Mouse (Mus musculus) frontal cortex, postnatal 25 days (tissue): Measurements from ENCODE around the gene Map3k11.

ENCODE experiments used
- DNase-seq, 2 experiments: peaks; one replicate each; pipeline ENCODE4 v3.0.0; 2022; ENCODE audit warnings: low spot score in 2 of 2

Gene Map3k11

DNA sequence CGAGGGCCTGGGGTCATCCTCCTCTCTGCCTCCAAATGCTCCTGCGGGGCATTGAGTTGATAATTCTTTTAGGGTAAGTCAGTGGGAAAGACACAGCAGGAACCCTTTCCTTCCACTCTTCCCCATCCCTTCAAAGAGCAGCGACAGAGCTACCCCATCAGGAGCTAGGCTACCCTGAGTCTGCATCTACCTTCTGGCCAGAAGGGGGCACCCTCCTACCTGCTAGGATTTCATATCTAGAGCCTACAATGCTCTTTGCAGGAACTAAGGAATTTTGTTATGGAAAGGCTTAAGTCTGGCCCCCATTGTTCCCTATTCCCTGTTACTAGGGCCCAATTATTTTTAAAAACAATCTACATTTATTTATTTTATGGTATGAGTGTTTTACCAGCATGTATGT, 22.7 kb downstream of the Map3k11 start:
- peak in 1 of 2 experiments; percentile 66 for DNase-seq

- DNase-seq, result no peak
These were observed 23.4 kb downstream of the Map3k11 start for GRCm38 (mm10) chr19:5711907-5712460.

- DNase-seq, result no peak
These were observed 24.7 kb downstream of the Map3k11 start for GRCm38 (mm10) chr19:5713255-5713654.

GRCm38 (mm10) chr19:5713730-5714129, 25.2 kb downstream of the Map3k11 start:
- DNase-seq, result no peak

- DNase-seq, result peak in 1 of 2 experiments; percentile 41
These were observed 27.5 kb downstream of the Map3k11 start for GRCm38 (mm10) chr19:5715793-5716688.

DNA sequence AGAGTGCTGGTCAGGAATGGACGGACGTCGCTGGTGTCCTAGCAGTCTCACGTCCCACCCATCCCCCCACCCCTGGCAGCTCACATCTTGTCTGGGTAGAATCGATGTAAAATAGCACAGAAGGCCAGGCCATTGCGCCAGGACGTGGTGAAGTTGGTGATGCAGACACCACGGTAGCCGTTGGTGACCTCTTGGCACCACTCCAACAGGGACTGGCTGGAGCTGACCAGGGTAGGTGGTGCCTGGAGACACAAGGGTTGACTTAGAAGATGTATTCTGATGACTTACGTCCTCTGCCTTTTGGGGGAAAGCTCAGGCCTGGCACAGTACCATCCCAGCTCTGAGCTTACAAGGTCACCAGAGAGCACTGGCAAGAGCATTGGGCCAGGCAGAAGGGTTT, 28.4 kb downstream of the Map3k11 start:
- no peak for DNase-seq

- no peak for DNase-seq
These were observed 32.7 kb downstream of the Map3k11 start for GRCm38 (mm10) chr19:5721233-5721632.

- DNase-seq, result no peak
These were observed 34.4 kb downstream of the Map3k11 start for GRCm38 (mm10) chr19:5722848-5723425.

DNA sequence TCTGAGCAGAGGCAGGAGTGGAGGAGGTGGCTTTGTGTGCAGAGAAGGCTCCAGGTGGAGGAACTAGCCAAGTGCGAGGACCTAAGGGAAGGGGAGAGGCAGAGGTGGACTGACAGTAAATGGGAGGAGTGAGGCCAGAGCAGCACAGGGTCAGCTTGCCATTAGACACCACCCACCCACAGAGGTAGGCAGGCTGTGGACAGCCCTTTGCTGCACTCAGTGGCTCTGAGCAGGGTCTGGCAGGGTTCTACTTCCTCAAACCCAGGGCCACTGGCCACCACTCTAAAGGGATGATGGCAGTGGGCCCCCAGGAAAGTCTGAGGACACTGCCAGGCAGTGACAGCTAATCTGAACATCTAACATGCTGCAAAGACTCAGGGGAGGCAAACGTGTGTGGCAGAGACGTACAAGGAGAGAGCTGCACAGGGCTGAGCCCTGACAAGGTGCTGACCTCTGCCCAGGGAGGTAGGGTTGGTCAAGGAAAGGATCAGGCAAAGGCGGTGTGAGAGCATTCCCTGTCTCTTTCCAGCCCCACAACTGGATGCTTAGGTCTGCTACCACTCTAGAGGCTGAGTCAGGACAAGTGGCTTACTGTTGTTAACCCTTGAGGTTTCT, 35.5 kb downstream of the Map3k11 start:
- DNase-seq, result no peak

DNA sequence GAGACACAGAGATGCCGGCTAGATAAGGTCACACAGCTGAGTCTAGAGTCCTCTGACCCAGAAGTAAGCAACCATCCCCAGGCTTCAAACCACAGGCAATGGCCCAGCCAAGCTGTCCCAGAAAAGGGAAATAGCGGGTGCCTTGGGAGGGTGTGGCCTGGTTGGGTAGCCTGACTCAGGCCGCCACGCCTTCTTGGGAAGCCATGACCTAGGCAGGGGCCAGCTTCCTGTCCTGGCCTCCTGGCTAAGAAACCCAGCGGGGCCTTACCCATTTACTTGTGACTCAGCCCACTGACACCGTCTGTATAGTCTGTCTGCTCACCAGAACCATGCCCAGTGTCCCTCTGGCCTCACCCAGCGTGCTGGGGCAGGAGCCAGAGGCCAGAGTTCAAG, 36.0 kb downstream of the Map3k11 start:
- DNase-seq, result no peak

- no peak for DNase-seq
These were observed 36.6 kb downstream of the Map3k11 start for GRCm38 (mm10) chr19:5725029-5725707.

DNA sequence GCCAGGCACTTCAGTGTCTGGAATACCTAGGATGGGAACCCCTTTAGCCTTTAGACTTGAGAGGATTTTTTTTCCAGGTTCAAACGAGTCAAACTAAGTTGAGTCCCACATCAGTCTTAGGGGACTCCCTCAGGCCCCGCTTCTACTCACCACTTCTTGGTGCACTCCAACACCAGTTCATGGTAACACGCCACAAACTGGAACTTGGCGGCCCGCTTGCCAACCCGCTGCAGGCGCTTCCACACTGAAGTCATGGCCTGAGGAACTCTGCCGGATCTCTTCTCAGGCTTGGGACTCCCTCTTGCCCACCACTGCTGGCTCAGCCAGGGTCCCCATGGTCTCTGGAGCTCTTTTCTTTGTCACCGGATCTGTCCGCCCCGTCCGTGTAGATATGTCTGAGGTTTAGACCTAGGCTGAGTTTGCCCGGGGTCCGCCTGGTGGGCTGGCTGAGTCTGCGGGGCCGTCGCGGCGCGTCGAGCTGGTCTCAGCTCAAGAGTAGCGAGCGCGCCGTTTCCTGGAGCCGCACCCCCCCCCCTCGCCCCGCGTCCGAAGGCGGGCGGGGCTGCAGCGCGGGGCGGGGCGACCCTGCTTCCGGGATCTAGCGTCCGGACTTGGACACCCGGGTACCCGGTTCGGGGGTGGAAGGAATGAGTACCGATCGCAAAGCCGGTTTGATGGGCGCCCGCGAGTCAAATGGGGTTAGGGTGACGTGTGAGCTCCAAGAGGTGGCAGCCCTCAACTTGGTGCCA, 37.4 kb downstream of the Map3k11 start, which contains the start of gene Ehbp1l1:
TSS of gene Ehbp1l1 (minus strand) at position 551 of the 749 bp plus-strand sequence.
- DNase-seq, result no peak

DNA sequence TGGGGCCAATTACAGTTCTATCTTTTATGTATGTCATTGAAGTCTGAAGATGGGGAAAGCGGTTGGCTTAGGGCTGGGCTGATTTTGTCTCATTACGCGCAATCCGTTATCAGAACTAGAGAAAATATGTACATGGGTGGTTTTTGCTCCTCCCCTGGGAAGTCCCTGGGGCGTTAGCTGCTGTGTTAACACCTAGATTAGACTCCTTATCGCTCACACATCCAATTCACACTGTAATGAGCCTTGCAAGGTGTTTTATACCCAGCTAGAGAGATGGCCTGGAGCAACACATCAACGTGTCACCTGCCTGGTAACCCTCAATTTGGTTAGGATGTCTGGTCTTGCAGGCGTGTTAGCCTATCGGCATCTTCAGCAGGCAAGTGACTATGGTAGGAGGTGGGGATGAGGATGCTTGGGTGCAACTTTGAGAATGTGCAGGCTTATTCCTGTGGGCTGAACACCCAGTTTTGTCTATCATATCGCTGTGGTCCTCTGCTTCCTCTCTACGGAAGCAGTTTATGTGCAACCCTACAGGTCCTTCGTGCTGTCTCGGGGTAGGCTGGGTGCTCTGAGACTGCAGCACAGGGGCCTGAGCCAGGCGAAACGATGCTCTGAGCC, 38.5 kb downstream of the Map3k11 start:
- DNase-seq, result no peak

GRCm38 (mm10) chr19:5727701-5728100, 39.2 kb downstream of the Map3k11 start:
- peak; percentile 84 to 87 for DNase-seq

DNA sequence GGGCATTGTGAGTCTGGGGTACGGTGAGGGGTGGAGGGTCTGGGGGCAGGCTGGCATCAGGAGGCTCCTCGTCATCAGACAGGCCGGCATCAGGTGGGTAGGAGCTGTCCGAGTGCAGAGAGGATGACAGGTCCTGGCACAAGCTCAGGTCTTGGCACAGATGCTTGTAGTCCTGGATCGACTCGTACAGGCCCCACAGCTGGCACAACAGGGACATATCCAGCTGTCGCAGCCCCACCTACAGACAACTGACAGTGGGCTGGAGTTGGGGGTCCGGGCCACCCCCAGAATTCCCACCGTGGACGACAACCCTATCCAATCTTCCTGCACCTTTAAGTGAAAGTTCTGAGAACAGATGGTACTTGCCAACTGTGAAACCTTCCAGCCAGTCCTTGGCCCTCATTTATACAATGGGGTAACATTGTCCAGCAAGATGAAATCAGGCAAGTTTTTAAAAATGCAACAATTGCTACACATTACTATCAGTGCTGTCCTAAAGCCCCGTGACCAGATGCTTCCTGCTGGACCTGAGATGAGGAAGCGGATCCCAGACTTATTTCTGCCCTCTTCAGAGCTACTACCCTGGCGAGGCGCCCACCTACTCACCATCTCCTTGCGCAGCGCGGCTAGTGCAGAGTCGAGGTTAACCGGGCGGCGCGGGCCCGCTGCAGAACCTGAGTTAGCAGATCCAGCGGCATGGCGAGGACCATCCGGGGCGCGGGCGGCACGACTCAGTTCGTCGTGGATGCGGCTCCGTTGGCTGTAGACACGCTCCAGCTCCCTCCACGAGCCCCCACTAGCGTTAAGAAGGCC, 40.3 kb downstream of the Map3k11 start:
- peak; percentile 46 to 52 for DNase-seq

- DNase-seq, result peak; percentile 53 to 67
These were observed 40.9 kb downstream of the Map3k11 start, which contains the start of gene Fam89b for GRCm38 (mm10) chr19:5729444-5729815. Fam89b (minus strand) TSS chr19:5729653.

- DNase-seq, result no peak
These were observed 42.0 kb downstream of the Map3k11 start for GRCm38 (mm10) chr19:5730314-5731186.

GRCm38 (mm10) chr19:5731264-5731978, 42.9 kb downstream of the Map3k11 start:
- peak; percentile 83 to 87 for DNase-seq
